Mouse (Mus musculus) lung, postnatal 0 days (tissue): ENCODE measurements around the gene Zfp276. TPM values are rescaled to one million over a fixed set of nuclear protein-coding genes. Genes with fewer than 3 reads are reported as not detected.

Source experiments
- ATAC-seq: fragments of 200-750 bp; cut with Nextera tagmentation; 2 replicates; pipeline ENCODE4 v1.8.0; 2017; ENCODE audit warnings: moderate library complexity
- DNase-seq: peaks from one replicate; pipeline ENCODE4 v3.0.0-alpha.2; 2016; ENCODE audit warnings: low spot score
- H3K27ac ChIP-seq: fragments of 300-500 bp; sonication (generic); 2 replicates; pipeline ENCODE4 v1.5.1; 2014; ENCODE audit warnings: antibody characterized with exemption, mild to moderate bottlenecking, low read length, mixed read lengths
- H3K27me3 ChIP-seq: fragments of 300-500 bp; sonication (generic); replicated peaks from 2 replicates; pipeline ENCODE4 v1.6.1; 2014; ENCODE audit warnings: low read length, mixed read lengths; ENCODE audit not compliant: insufficient read depth
- H3K36me3 ChIP-seq: fragments of 300-500 bp; sonication (generic); 2 replicates; pipeline ENCODE4 v1.6.1; 2014; ENCODE audit warnings: low read length, mixed read lengths; ENCODE audit not compliant: insufficient read depth
- H3K4me1 ChIP-seq: fragments of 300-500 bp; sonication (generic); 2 replicates; pipeline ENCODE4 v1.6.1; 2014; ENCODE audit warnings: antibody characterized with exemption, low read depth, low read length, mixed read lengths; ENCODE audit not compliant: insufficient read depth
- H3K4me2 ChIP-seq: fragments of 300-500 bp; sonication (generic); replicated peaks from 2 replicates; pipeline ENCODE4 v1.6.1; 2014; ENCODE audit warnings: low read depth, mild to moderate bottlenecking, low read length, moderate library complexity, mixed read lengths
- H3K4me3 ChIP-seq: fragments of 300-500 bp; sonication (generic); 2 replicates; pipeline ENCODE4 v1.5.1; 2014; ENCODE audit warnings: low read depth, low read length
- H3K9ac ChIP-seq: fragments of 300-500 bp; sonication (generic); replicated peaks from 2 replicates; pipeline ENCODE4 v1.6.1; 2014; ENCODE audit warnings: low read depth, mild to moderate bottlenecking
- H3K9me3 ChIP-seq: fragments of 300-500 bp; sonication (generic); 2 replicates; pipeline ENCODE4 v1.6.1; 2016; ENCODE audit warnings: low read length, mixed read lengths
- CTCF ChIP-seq: IDR thresholded peaks from 2 replicates; pipeline ENCODE4 v1.5.1; 2016; ENCODE audit warnings: antibody characterized with exemption, mild to moderate bottlenecking
- EP300 ChIP-seq: IDR thresholded peaks from 2 replicates; pipeline ENCODE4 v1.6.1; 2016; ENCODE audit warnings: antibody characterized with exemption, mild to moderate bottlenecking, control low read depth
- WGBS: fragments of 180-500 bp; shearing (Covaris S2); extraction: QIAGEN DNeasy Blood & Tissue Kit; methylation state at CpG from one replicate; pipeline ENCODE4 v1.1.7; 2014; 5-methylcytosine and 5-hydroxymethylcytosine counted together
- polyA plus RNA-seq: library from polyadenylated mRNA; unstranded; fragments of >200 nt; fragmentation: Nextera tagmentation; extraction: Ambion mirVana; gene quantifications from 2 replicates; pipeline ENCODE4 v1.2.1, GENCODE M21; 2015

The Zfp276 gene
- polyA plus RNA-seq, 1 experiment from 2014 or later: 14.6 TPM

DNA sequence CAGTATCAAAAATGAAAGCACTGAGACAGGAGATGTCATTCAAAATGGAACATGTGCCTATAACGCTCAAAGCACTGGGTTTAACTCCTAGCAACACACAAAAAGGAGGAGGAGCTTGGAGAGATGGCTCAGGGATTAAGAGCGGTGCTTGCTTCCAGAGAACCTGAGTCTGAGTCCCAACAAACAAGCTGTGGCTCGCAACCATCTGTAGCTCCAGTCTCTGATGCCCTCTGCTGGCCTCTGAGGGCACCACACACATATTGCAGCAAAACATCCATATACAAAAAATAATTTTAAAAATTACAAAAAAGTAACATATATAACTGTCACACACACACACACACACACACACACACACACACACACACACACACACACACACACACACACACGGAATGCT, 36.2 kb downstream of the Zfp276 start:
- no peaks in the 10 kb centered on the region for H3K27me3 ChIP-seq
- no peak overlapping the region for H3K4me2 ChIP-seq
- TF ChIP-seq CTCF: peak; percentile 63
- no peak for TF ChIP-seq EP300
- H3K9ac ChIP-seq: no peak overlapping the region
- no peaks in the 10 kb centered on the region for H3K36me3 ChIP-seq
- no peak overlapping the region for H3K4me3 ChIP-seq
- no peak overlapping the region for H3K27ac ChIP-seq
- DNase-seq: peak; percentile 27
- no peaks in the 10 kb centered on the region for H3K4me1 ChIP-seq
- H3K9me3 ChIP-seq: no peaks in the 10 kb centered on the region
- 69% methylated on average over 4 of the region's 4 CpGs for WGBS
- ATAC-seq: no peak

DNA sequence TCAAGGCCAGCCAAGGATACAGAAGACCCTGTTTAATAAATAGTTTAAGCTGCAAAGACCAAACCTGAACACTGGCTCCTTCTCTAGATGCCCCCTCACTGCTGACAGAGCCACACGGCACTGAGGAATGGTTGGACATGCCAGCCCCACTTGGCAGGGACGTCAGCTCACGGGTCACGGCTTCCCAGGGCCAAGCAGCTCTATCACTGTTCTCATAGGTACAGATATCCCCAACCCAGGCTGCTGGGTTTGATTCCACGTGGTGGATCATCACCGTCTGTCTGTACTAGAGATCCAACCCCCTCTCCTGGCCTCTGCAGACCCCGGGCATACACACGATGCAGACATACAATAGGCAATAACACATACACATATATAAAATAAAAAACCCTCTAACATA, 36.7 kb downstream of the Zfp276 start:
- 90% methylated on average over 8 of the region's 8 CpGs for WGBS
- Histone ChIP-seq H3K27me3 (no peaks in the 10 kb centered on the region), H3K27ac (no peak overlapping the region), H3K4me1 (no peaks in the 10 kb centered on the region), H3K36me3 (no peaks in the 10 kb centered on the region), H3K9me3 (no peaks in the 10 kb centered on the region), H3K4me3 (no peak overlapping the region), H3K4me2 (no peak overlapping the region), H3K9ac (no peak overlapping the region)
- ATAC-seq (no peak), DNase-seq (no peak)
- TF ChIP-seq EP300 (no peak), CTCF (no peak)

DNA sequence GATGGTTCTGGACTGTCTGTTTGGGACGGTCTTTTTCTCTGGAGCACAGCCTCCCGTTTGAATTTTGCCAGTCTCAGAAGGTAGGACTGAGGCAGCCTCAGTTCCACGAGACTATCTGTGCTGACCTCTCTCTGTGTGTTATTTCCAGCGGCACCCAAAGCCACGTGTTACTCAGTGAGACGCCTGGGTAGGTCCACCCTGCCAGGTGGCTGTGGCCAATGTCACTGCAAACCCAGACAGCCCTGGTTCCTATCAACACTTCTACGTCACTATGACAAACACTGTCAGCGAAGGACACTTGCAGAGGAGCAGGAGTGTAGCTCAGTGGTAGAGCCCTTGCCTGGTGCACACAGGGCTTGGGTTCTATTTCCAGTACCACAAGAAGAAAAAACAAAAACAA, 37.7 kb downstream of the Zfp276 start:
- Histone ChIP-seq H3K4me3 (no peak overlapping the region), H3K27ac (no peak overlapping the region), H3K9ac (no peak overlapping the region), H3K4me1 (no peaks in the 10 kb centered on the region), H3K9me3 (no peaks in the 10 kb centered on the region), H3K4me2 (no peak overlapping the region), H3K27me3 (no peaks in the 10 kb centered on the region), H3K36me3 (no peaks in the 10 kb centered on the region)
- no peak for ATAC-seq
- TF ChIP-seq EP300 (no peak), CTCF (no peak)
- 82% methylated on average over 8 of the region's 8 CpGs for WGBS
- no peak for DNase-seq

DNA sequence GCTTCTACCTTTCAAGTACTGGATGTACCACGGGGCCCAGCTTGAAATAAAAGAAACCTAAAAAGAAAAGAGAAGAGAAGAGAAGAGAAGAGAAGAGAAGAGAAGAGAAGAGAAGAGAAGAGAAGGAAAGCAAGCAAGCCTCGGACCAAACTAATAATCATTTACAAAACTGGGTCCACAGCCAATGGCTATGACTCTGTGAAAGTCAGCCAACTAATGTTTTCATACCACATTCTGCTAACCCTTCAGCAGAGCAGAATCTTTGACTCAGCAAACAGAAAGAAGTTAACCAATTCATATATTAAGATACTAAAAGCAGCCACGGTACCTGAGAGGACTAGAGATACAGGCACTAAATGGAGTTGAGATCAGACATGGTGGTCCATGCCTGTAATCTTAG, 38.3 kb downstream of the Zfp276 start:
- Histone ChIP-seq H3K27me3 (no peaks in the 10 kb centered on the region), H3K36me3 (no peaks in the 10 kb centered on the region), H3K9me3 (no peaks in the 10 kb centered on the region), H3K4me3 (no peak overlapping the region), H3K9ac (no peak overlapping the region), H3K27ac (no peak overlapping the region), H3K4me2 (no peak overlapping the region), H3K4me1 (no peaks in the 10 kb centered on the region)
- no peak for DNase-seq
- TF ChIP-seq EP300: no peak
- no peak for TF ChIP-seq CTCF
- 86% methylated on average over 3 of the region's 3 CpGs for WGBS
- no peak for ATAC-seq

DNA sequence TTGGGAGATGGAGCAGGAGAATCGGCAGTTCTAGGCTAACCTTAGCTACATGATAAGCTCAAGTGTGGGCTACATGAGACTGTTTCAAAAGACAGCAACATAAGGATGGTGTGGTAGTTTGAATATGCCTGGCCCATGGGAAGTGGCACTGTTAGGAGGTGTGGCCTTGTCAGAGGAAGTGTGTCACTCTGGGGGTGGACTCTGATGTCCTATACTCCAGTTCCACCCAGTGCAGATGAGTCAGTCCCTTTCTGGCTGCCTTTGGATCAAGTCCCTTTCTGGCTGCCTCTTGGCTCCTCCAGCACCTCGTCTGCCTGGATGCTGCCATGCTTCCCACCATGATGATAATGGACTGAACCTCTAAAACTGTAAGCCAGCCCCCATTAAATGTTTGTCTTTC, 38.8 kb downstream of the Zfp276 start:
- H3K4me2 ChIP-seq: no peak overlapping the region
- DNase-seq (no peak), ATAC-seq (no peak)
- no peaks in the 10 kb centered on the region for H3K27me3 ChIP-seq
- H3K36me3 ChIP-seq: no peaks in the 10 kb centered on the region
- H3K4me3 ChIP-seq: no peak overlapping the region
- TF ChIP-seq CTCF (no peak), EP300 (no peak)
- no peak overlapping the region for H3K9ac ChIP-seq
- no peaks in the 10 kb centered on the region for H3K4me1 ChIP-seq
- no peaks in the 10 kb centered on the region for H3K9me3 ChIP-seq
- 79% methylated on average over 2 of the region's 2 CpGs for WGBS
- no peak overlapping the region for H3K27ac ChIP-seq

DNA sequence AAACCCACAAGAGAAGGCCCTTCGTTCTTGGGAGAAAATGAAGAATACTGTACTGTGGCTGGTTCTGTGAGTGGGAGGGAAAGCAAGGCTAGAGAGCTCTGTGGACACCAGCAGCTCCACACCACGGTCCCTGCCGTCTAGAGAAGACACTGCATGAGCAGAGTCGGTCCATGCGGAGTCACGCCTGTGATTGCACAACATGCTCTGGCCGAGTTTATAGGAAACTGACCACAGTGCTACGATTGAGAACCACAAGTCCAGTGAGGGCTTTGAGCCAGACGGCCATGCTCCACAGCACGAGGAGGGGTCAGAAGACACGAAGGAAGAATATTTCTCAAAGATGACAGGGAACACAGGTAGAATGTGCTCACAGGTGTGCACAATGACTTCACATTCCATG, 44.3 kb downstream of the Zfp276 start:
- no peaks in the 10 kb centered on the region for H3K4me1 ChIP-seq
- TF ChIP-seq EP300 (no peak), CTCF (no peak)
- 80% methylated on average over 11 of the region's 11 CpGs for WGBS
- H3K27ac ChIP-seq: no peak overlapping the region
- H3K4me3 ChIP-seq: no peak overlapping the region
- no peak overlapping the region for H3K4me2 ChIP-seq
- no peaks in the 10 kb centered on the region for H3K36me3 ChIP-seq
- H3K27me3 ChIP-seq: no peaks in the 10 kb centered on the region
- no peaks in the 10 kb centered on the region for H3K9me3 ChIP-seq
- no peak for ATAC-seq
- H3K9ac ChIP-seq: no peak overlapping the region
- DNase-seq: peak; percentile 9

DNA sequence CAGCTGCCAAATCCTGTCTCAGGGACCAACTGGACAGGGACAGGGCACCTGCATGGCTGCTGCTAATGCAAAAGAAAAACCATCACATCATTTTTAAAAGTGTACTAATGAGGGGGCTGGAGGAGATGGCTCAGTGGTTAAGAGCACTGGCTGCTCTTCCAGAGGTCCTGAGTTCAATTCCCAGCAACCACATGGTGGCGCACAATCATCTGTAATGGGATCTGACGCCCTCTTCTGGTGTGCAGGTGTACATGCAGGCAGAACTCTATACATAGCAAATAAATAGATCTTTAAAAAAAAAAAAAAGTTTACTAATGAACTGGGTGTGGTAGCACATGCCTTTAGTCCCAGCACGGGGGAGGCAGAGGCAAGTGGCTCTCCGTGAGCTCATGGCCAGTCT, 54.7 kb downstream of the Zfp276 start:
- Histone ChIP-seq H3K4me2 (no peak overlapping the region), H3K4me3 (no peak overlapping the region), H3K9me3 (no peaks in the 10 kb centered on the region), H3K27me3 (no peaks in the 10 kb centered on the region), H3K27ac (no peak overlapping the region), H3K4me1 (no peaks in the 10 kb centered on the region), H3K36me3 (no peaks in the 10 kb centered on the region), H3K9ac (no peak overlapping the region)
- TF ChIP-seq EP300 (no peak), CTCF (peak; percentile 15; the same call in 1 of the 2 replicates)
- no peak for ATAC-seq
- no peak for DNase-seq
- 70% methylated on average over 4 of the region's 4 CpGs for WGBS
